Mouse (Mus musculus) intestine, embryonic 14.5 days (tissue): ENCODE measurements around the gene Sp2. TPM values are rescaled to one million over a fixed set of nuclear protein-coding genes. Genes with fewer than 3 reads are reported as not detected.

Experiments used
- ATAC-seq: fragments of 200-750 bp; cut with Nextera tagmentation; replicated peaks from 2 replicates; pipeline ENCODE4 v1.8.0; 2017; ENCODE audit warnings: low read depth, moderate number of reproducible peaks, moderate TSS enrichment, moderate library complexity; ENCODE audit not compliant: low FRiP score, low TSS enrichment
- DNase-seq: peaks from one replicate; pipeline ENCODE4 v3.0.0-alpha.2; 2018; ENCODE audit warnings: low spot score
- H3K27ac ChIP-seq: fragments of 300-500 bp; sonication (generic); 2 replicates; pipeline ENCODE4 v1.5.1; 2014; ENCODE audit warnings: low read depth, mild to moderate bottlenecking, control low read depth
- H3K27me3 ChIP-seq: fragments of 300-500 bp; sonication (generic); replicated peaks from 2 replicates; pipeline ENCODE4 v1.6.1; 2014; ENCODE audit warnings: low read length, control low read depth; ENCODE audit not compliant: control insufficient read depth, insufficient read depth
- H3K36me3 ChIP-seq: fragments of 300-500 bp; sonication (generic); 2 replicates; pipeline ENCODE4 v1.6.1; 2014; ENCODE audit warnings: low read length, control low read depth; ENCODE audit not compliant: control insufficient read depth, insufficient read depth
- H3K4me1 ChIP-seq: fragments of 300-500 bp; sonication (generic); replicated peaks from 2 replicates; pipeline ENCODE4 v1.6.1; 2014; ENCODE audit warnings: low read length, control low read depth, mixed read lengths; ENCODE audit not compliant: control insufficient read depth, insufficient read depth
- H3K4me2 ChIP-seq: fragments of 300-500 bp; sonication (generic); 2 replicates; pipeline ENCODE4 v1.6.1; 2014; ENCODE audit warnings: low read length
- H3K4me3 ChIP-seq: fragments of 300-500 bp; sonication (generic); 2 replicates; pipeline ENCODE4 v1.5.1; 2014; ENCODE audit warnings: low read depth, low read length, control low read depth, mixed read lengths
- H3K9ac ChIP-seq: fragments of 300-500 bp; sonication (generic); 2 replicates; pipeline ENCODE4 v1.6.1; 2014; ENCODE audit warnings: mild to moderate bottlenecking, low read length
- H3K9me3 ChIP-seq: fragments of 300-500 bp; sonication (generic); 2 replicates; pipeline ENCODE4 v1.6.1; 2016; ENCODE audit warnings: low read length, control low read depth; ENCODE audit not compliant: control insufficient read depth
- WGBS: fragments of 180-500 bp; shearing (Covaris S2); extraction: QIAGEN DNeasy Blood & Tissue Kit; methylation state at CpG from one replicate; pipeline ENCODE4 v1.1.7; 2014; 5-methylcytosine and 5-hydroxymethylcytosine counted together
- polyA plus RNA-seq: library from polyadenylated mRNA; unstranded; fragments of >200 nt; fragmentation: Nextera tagmentation; extraction: Ambion mirVana; gene quantifications from 2 replicates; pipeline ENCODE4 v1.2.1, GENCODE M21; 2014

Gene Sp2
- polyA plus RNA-seq, 1 experiment from 2014 or later, result 18.6 TPM

- DNase-seq (no peak), ATAC-seq (no peak)
- Histone ChIP-seq H3K36me3 (no peaks in the 10 kb centered on the region), H3K27ac (no peak overlapping the region), H3K4me1 (no peaks in the 10 kb centered on the region), H3K9ac (no peak overlapping the region), H3K9me3 (no peaks in the 10 kb centered on the region), H3K4me3 (no peak overlapping the region), H3K27me3 (0 out of 2 replicates have a peak, but pooled peaks cover 3% of the 10 kb centered on the region), H3K4me2 (no peak overlapping the region)
- WGBS, result 20% methylated on average over 5 of the region's 5 CpGs
Observed at GRCm38 (mm10) chr11:97003170-97003569, 20.4 kb upstream of the Sp2 start.

- H3K4me1 ChIP-seq, result peaks cover 15% of the 10 kb centered on the region
- H3K9ac ChIP-seq, result peak overlapping the region; percentile 46
- H3K9me3 ChIP-seq, result no peaks in the 10 kb centered on the region
- ATAC-seq (no peak; the same call in 1 of the 2 replicates), DNase-seq (peak; percentile 68)
- H3K27ac ChIP-seq, result no peak overlapping the region
- peak overlapping the region; percentile 53 for H3K4me2 ChIP-seq
- peak overlapping the region; percentile 16 for H3K4me3 ChIP-seq
- H3K36me3 ChIP-seq, result no peaks in the 10 kb centered on the region
- 0 out of 2 replicates have a peak, but pooled peaks cover 2% of the 10 kb centered on the region for H3K27me3 ChIP-seq
- WGBS, result 11% methylated on average over 30 of the region's 30 CpGs
Observed at GRCm38 (mm10) chr11:96997380-96997956, 14.7 kb upstream of the Sp2 start.

- DNase-seq (no peak), ATAC-seq (no peak)
- Histone ChIP-seq H3K4me2 (peak overlapping the region; percentile 53), H3K4me1 (peaks cover 21% of the 10 kb centered on the region), H3K4me3 (peak overlapping the region; percentile 16), H3K27ac (no peak overlapping the region), H3K9me3 (no peaks in the 10 kb centered on the region), H3K27me3 (0 out of 2 replicates have a peak, but pooled peaks cover 2% of the 10 kb centered on the region), H3K36me3 (no peaks in the 10 kb centered on the region), H3K9ac (peak overlapping the region; percentile 46)
- WGBS, result 34% methylated on average over 15 of the region's 17 CpGs
Observed at GRCm38 (mm10) chr11:96996773-96997379, 14.1 kb upstream of the Sp2 start.

DNA sequence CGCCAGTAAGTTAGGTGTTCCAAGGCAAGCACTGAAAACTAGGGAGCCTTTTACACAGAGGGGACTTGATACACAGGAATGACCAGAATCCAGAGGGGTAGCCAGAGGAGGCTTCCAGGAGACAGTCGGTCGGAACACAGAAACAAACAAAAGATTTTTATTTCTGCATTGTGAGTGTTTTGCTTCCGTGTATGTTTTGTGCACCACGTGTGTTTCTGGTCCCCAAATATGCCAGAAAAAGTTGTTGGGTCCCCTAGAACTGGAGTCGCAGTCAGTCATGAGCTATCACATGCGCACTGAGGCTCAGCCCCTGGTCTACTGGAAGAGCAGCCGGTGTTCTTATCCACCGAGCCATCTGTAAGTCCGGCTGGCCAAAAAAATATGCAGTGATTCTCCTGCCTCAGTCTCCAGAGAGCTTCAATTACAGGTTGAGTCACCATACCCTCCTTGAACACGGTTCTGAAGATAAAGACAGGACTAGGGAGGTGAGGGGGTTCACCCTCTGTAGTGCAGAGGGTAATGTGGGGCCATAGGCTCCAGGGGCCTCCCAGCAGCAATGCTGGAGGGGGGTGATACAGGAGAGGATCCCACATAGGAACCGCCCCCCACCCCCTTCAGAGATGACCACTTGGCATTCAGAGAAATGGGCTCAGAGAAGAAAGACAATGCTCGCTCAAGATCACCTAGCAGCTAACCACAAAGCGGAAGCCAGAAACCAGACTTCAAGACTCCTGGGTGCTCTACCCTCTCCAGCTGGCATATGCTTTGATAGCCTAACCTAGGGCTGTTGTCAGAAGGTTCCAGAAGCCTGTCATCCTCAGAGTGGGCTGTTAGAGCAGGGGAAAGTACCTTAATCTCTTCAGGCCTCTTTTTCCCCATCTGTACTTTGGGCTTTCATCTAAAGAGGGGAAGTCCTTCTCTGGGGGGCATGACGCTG lies 13.3 kb upstream of the Sp2 start:
- Histone ChIP-seq H3K9ac (no peak overlapping the region), H3K4me2 (no peak overlapping the region), H3K27me3 (0 out of 2 replicates have a peak, but pooled peaks cover 2% of the 10 kb centered on the region), H3K4me1 (peaks cover 27% of the 10 kb centered on the region), H3K36me3 (no peaks in the 10 kb centered on the region), H3K9me3 (no peaks in the 10 kb centered on the region), H3K27ac (no peak overlapping the region), H3K4me3 (no peak overlapping the region)
- ATAC-seq (no peak), DNase-seq (no peak)
- 77% methylated on average over 15 of the region's 15 CpGs for WGBS

- H3K27me3 ChIP-seq, result 0 out of 2 replicates have a peak, but pooled peaks cover 2% of the 10 kb centered on the region
- H3K36me3 ChIP-seq, result no peaks in the 10 kb centered on the region
- H3K4me3 ChIP-seq, result no peak overlapping the region
- H3K4me1 ChIP-seq, result peaks cover 28% of the 10 kb centered on the region
- H3K9ac ChIP-seq, result no peak overlapping the region
- no peak overlapping the region for H3K4me2 ChIP-seq
- no peak overlapping the region for H3K27ac ChIP-seq
- ATAC-seq, result no peak
- DNase-seq, result no peak
- no peaks in the 10 kb centered on the region for H3K9me3 ChIP-seq
- 37% methylated on average over 5 of the region's 5 CpGs for WGBS
Observed at GRCm38 (mm10) chr11:96995031-96995430, 12.3 kb upstream of the Sp2 start.

GRCm38 (mm10) chr11:96992722-96993311 lies 10.1 kb upstream of the Sp2 start:
- no peaks in the 10 kb centered on the region for H3K36me3 ChIP-seq
- no peak overlapping the region for H3K9ac ChIP-seq
- 16% methylated on average over 8 of the region's 8 CpGs for WGBS
- no peak overlapping the region for H3K4me3 ChIP-seq
- H3K9me3 ChIP-seq, result no peaks in the 10 kb centered on the region
- ATAC-seq (no peak), DNase-seq (peak; percentile 63)
- H3K4me1 ChIP-seq, result peaks cover 34% of the 10 kb centered on the region
- H3K4me2 ChIP-seq, result no peak overlapping the region
- 0 out of 2 replicates have a peak, but pooled peaks cover 2% of the 10 kb centered on the region for H3K27me3 ChIP-seq
- peak overlapping the region; percentile 73 for H3K27ac ChIP-seq

- WGBS, result 62% methylated on average over 5 of the region's 5 CpGs
- H3K4me2 ChIP-seq, result no peak overlapping the region
- H3K36me3 ChIP-seq, result no peaks in the 10 kb centered on the region
- no peaks in the 10 kb centered on the region for H3K9me3 ChIP-seq
- no peak for DNase-seq
- ATAC-seq, result no peak
- no peak overlapping the region for H3K9ac ChIP-seq
- H3K27me3 ChIP-seq, result 0 out of 2 replicates have a peak, but pooled peaks cover 2% of the 10 kb centered on the region
- H3K4me3 ChIP-seq, result no peak overlapping the region
- peak overlapping the region; percentile 73; the same call in 1 of the 2 replicates for H3K27ac ChIP-seq
- peaks cover 32% of the 10 kb centered on the region for H3K4me1 ChIP-seq
Observed at GRCm38 (mm10) chr11:96991501-96991900, 8.7 kb upstream of the Sp2 start.
